In the genomic region with DNA sequence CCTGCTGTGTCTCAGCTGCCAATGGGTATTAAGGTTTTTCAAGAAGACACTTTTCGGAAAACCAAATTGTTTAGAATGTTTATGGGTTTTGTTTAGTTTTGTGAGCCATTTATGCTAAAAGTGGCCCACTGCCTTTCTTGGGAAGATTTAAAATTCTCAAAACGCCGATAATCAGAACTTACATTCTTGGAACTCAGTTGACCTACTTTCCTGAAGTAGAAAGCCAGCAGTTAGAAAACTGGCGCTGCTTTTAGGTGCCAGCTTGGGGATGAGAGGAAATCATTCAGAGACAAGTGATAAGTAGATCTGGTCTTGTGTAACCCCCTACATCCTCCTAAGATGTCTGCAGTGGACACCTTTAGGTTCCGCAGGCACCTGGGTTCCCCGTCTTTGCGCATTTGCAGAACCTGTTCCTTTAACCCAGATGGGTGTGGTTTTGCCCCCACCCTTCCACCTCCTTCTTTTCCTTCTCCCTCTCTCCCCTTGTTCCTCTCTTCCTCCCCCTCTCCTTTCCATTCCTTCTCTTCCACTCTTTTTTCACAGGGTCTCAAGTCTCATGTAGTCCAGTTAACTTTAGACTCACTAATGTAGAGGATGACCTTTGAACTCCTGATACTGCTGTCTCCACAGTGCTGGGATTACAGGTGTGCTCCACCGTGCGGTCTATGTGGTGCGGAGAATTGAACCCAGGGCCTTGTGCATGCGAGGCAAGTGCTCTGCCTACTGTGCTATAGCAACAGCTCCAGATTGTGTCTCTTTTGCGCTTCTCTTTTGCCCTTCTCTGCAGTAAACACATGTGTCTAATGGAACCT, we compare ENCODE assay signal across 8 mouse cellular contexts. TPM values are rescaled to one million over a fixed set of nuclear protein-coding genes. Genes with fewer than 3 reads are reported as not detected.
DNase-seq lines count a peak whose midpoint lies in the region; ATAC-seq and TF ChIP-seq lines count a peak whose summit lies in the region.

No protein-coding gene starts in this region.

- H3K4me1 ChIP-seq in heart, embryonic 12.5 days (replicated peaks) = peaks cover 48% of the 10 kb centered on the region
- H3K4me1 ChIP-seq in ES-E14 (ENCODE audit: control insufficient read depth in 2 of 2, insufficient read depth in 2 of 2, low read length in 2 of 2, poor library complexity in 1 of 2) = peaks cover 8 to 18% of the 10 kb centered on the region in 2 experiments
- H3K4me1 ChIP-seq in forebrain, embryonic 16.5 days (replicated peaks; ENCODE audit: control insufficient read depth, insufficient read depth, low read length) = peaks cover 16% of the 10 kb centered on the region
- H3K4me1 ChIP-seq in liver, postnatal 0 days (ENCODE audit: insufficient read depth) = peaks cover 33% of the 10 kb centered on the region
- H3K4me1 ChIP-seq in stomach, embryonic 16.5 days (ENCODE audit: control insufficient read depth, insufficient read depth, low read length) = peaks cover 32% of the 10 kb centered on the region

- peak overlapping the region; percentile 95 for H3K4me3 ChIP-seq in heart, embryonic 12.5 days
- peak overlapping the region; percentile 88 to 99 for H3K4me3 ChIP-seq in ES-E14 (ENCODE audit: insufficient read depth in 1 of 2, low read depth in 1 of 2, low read length in 2 of 2, poor library complexity in 1 of 2, severe bottlenecking in 1 of 2)
- H3K4me3 ChIP-seq in forebrain, embryonic 16.5 days (replicated peaks; ENCODE audit: low read length) = peak overlapping the region; percentile 83
- H3K4me3 ChIP-seq in liver, postnatal 0 days (ENCODE audit: low read depth, low read length) = peak overlapping the region; percentile 94
- peak overlapping the region; percentile 84 for H3K4me3 ChIP-seq in stomach, embryonic 16.5 days (replicated peaks; ENCODE audit: low read length)

- H3K9ac ChIP-seq in heart, embryonic 12.5 days = peak overlapping the region; percentile 94
- H3K9ac ChIP-seq in ES-E14 (ENCODE audit: insufficient read depth, low read depth, low read length, poor library complexity, severe bottlenecking) = no peak overlapping the region; the same call in 1 of the 2 replicates
- peak overlapping the region; percentile 91 for H3K9ac ChIP-seq in forebrain, embryonic 16.5 days (replicated peaks; ENCODE audit: low read depth, low read length)
- H3K9ac ChIP-seq in liver, postnatal 0 days (replicated peaks) = peak overlapping the region; percentile 94
- H3K9ac ChIP-seq in stomach, embryonic 16.5 days (ENCODE audit: low read length) = peak overlapping the region; percentile 93

- no peaks in the 10 kb centered on the region for H3K27me3 ChIP-seq in heart, embryonic 12.5 days (replicated peaks)
- H3K27me3 ChIP-seq in forebrain, embryonic 16.5 days (replicated peaks; ENCODE audit: control insufficient read depth, insufficient read depth, low read length) = no peaks in the 10 kb centered on the region
- H3K27me3 ChIP-seq in liver, postnatal 0 days (ENCODE audit: insufficient read depth, low read length) = no peaks in the 10 kb centered on the region
- H3K27me3 ChIP-seq in stomach, embryonic 16.5 days (ENCODE audit: control insufficient read depth, insufficient read depth, low read length) = no peaks in the 10 kb centered on the region

- peak overlapping the region; percentile 82 for H3K4me2 ChIP-seq in heart, embryonic 12.5 days
- H3K4me2 ChIP-seq in forebrain, embryonic 16.5 days (ENCODE audit: low read length) = peak overlapping the region; percentile 74
- peak overlapping the region; percentile 86 for H3K4me2 ChIP-seq in liver, postnatal 0 days (ENCODE audit: low read depth, low read length)
- H3K4me2 ChIP-seq in stomach, embryonic 16.5 days (ENCODE audit: low read depth, low read length) = peak overlapping the region; percentile 84

- no peak for TF ChIP-seq EP300 in liver, postnatal 0 days (IDR thresholded peaks at IDR 0.05; ENCODE audit: low read depth)

- no peaks in the 10 kb centered on the region for H3K36me3 ChIP-seq in heart, embryonic 12.5 days
- H3K36me3 ChIP-seq in ES-E14 (ENCODE audit: control insufficient read depth, insufficient read depth, low read length, poor library complexity, severe bottlenecking) = no peaks in the 10 kb centered on the region
- no peaks in the 10 kb centered on the region for H3K36me3 ChIP-seq in forebrain, embryonic 16.5 days (ENCODE audit: control insufficient read depth, insufficient read depth)
- H3K36me3 ChIP-seq in liver, postnatal 0 days (replicated peaks; ENCODE audit: insufficient read depth, low read length) = no peaks in the 10 kb centered on the region
- no peaks in the 10 kb centered on the region for H3K36me3 ChIP-seq in stomach, embryonic 16.5 days (ENCODE audit: control insufficient read depth, insufficient read depth, low read length)

- no peak for DNase-seq in heart, adult 11 months
- no peak for DNase-seq in ES-E14 (ENCODE audit: low read depth, low spot score)
- DNase-seq in liver, postnatal 0 days = no peak
- DNase-seq in cerebellum, postnatal 4 days (ENCODE audit: low spot score in 2 of 2) = no peak
- DNase-seq in testis, postnatal 14 days (ENCODE audit: low spot score) = no peak

- 65% methylated on average over 12 of the region's 12 CpGs for WGBS in heart, embryonic 12.5 days
- 69% methylated on average over 12 of the region's 12 CpGs for WGBS in forebrain, embryonic 16.5 days
- WGBS in liver, postnatal 0 days (ENCODE audit: insufficient replicate concordance) = 37% methylated on average over 12 of the region's 12 CpGs
- WGBS in stomach, embryonic 16.5 days = 52% methylated on average over 12 of the region's 12 CpGs

- TF ChIP-seq CTCF in liver, postnatal 0 days (IDR thresholded peaks at IDR 0.05; ENCODE audit: low read depth) = no peak

- peak overlapping the region; percentile 88; the same call in 1 of the 2 replicates for H3K27ac ChIP-seq in heart, embryonic 12.5 days (ENCODE audit: poor library complexity, severe bottlenecking)
- H3K27ac ChIP-seq in ES-E14 (ENCODE audit: insufficient read depth, low read depth, low read length, poor library complexity, severe bottlenecking) = no peak overlapping the region
- no peak overlapping the region for H3K27ac ChIP-seq in forebrain, embryonic 16.5 days (ENCODE audit: low read length)
- H3K27ac ChIP-seq in liver, postnatal 0 days (ENCODE audit: low read depth) = peak overlapping the region; percentile 98
- H3K27ac ChIP-seq in stomach, embryonic 16.5 days (ENCODE audit: low read length) = peak overlapping the region; percentile 96

- no peak for ATAC-seq in heart, embryonic 12.5 days (ENCODE audit: insufficient number of reproducible peaks, low FRiP score)
- no peak for ATAC-seq in forebrain, embryonic 16.5 days
- ATAC-seq in liver, postnatal 0 days = no peak
- no peak for ATAC-seq in stomach, embryonic 16.5 days (ENCODE audit: insufficient read depth, low FRiP score)

- no peaks in the 10 kb centered on the region for H3K9me3 ChIP-seq in heart, embryonic 12.5 days (replicated peaks)
- no peaks in the 10 kb centered on the region for H3K9me3 ChIP-seq in ES-E14 (ENCODE audit: control insufficient read depth, insufficient read depth, low read depth, low read length)
- H3K9me3 ChIP-seq in forebrain, embryonic 16.5 days (ENCODE audit: control insufficient read depth, low read length) = no peaks in the 10 kb centered on the region
- H3K9me3 ChIP-seq in liver, postnatal 0 days (ENCODE audit: low read length) = no peaks in the 10 kb centered on the region
- H3K9me3 ChIP-seq in stomach, embryonic 16.5 days (replicated peaks; ENCODE audit: control insufficient read depth, low read length) = no peaks in the 10 kb centered on the region

- in situ Hi-C loops in ES-E14 (cut with MboI; ENCODE audit: low sequenced_read_pairs in 2 of 2, unreplicated experiment in 2 of 2) = no loop called here

TF ChIP-seq in ES-E14, 5 proteins besides CTCF, POLR2A, EP300 and RAD21:
- no peak for TF ChIP-seq MAFK (IDR thresholded peaks at IDR 0.05; ENCODE audit: insufficient read depth, low read depth, low read length)
- TF ChIP-seq HCFC1 (IDR thresholded peaks at IDR 0.05; ENCODE audit: borderline replicate concordance, insufficient read depth, low read length) = no peak
- no peak for TF ChIP-seq CHD2 (IDR thresholded peaks at IDR 0.05; ENCODE audit: low read depth, low read length)
- no peak for TF ChIP-seq ZNF384 (IDR thresholded peaks at IDR 0.05; ENCODE audit: low read depth, low read length)
- TF ChIP-seq ZC3H11A (IDR thresholded peaks at IDR 0.05; ENCODE audit: borderline replicate concordance, low read depth, low read length) = no peak

RNA-seq across cellular contexts. Expression of a gene that starts 1.2 kb away (rescaled TPM):
- 42.2 and 43.9 TPM in 2 replicates for polyA plus RNA-seq in heart, embryonic 12.5 days (2016; fragmentation: Nextera tagmentation; extraction: Ambion mirVana)
- 74.4 and 118 TPM in 2 replicates for total RNA-seq in ES-E14 (2012; rRNA removed)
- polyA plus RNA-seq in forebrain, embryonic 16.5 days (2015; fragmentation: Nextera tagmentation; extraction: Ambion mirVana) = 23.2 and 30.2 TPM in 2 replicates
- 27.7 and 30.1 TPM in 2 replicates for polyA plus RNA-seq in liver, postnatal 0 days (2015; fragmentation: Nextera tagmentation; extraction: Ambion mirVana)
- polyA plus RNA-seq in stomach, embryonic 16.5 days (2015; fragmentation: Nextera tagmentation; extraction: Ambion mirVana) = 71.8 and 81.0 TPM in 2 replicates

RNA-seq across cellular contexts. Expression of a gene that starts 43.5 kb away (rescaled TPM):
- 78.3 and 81.8 TPM in 2 replicates for polyA plus RNA-seq in heart, embryonic 12.5 days (2016; fragmentation: Nextera tagmentation; extraction: Ambion mirVana)
- 50.8 and 63.8 TPM in 2 replicates for total RNA-seq in ES-E14 (2012; rRNA removed)
- polyA plus RNA-seq in forebrain, embryonic 16.5 days (2015; fragmentation: Nextera tagmentation; extraction: Ambion mirVana) = 92.9 and 110 TPM in 2 replicates
- 14.4 and 16.3 TPM in 2 replicates for polyA plus RNA-seq in liver, postnatal 0 days (2015; fragmentation: Nextera tagmentation; extraction: Ambion mirVana)
- polyA plus RNA-seq in stomach, embryonic 16.5 days (2015; fragmentation: Nextera tagmentation; extraction: Ambion mirVana) = 45.2 and 53.0 TPM in 2 replicates

RNA-seq across cellular contexts. Expression of a gene that starts 49.6 kb away (rescaled TPM):
- 104 TPM in 2 replicates for polyA plus RNA-seq in heart, embryonic 12.5 days (2016; fragmentation: Nextera tagmentation; extraction: Ambion mirVana)
- total RNA-seq in ES-E14 (2012; rRNA removed) = 75.1 and 96.9 TPM in 2 replicates
- 13.9 and 14.6 TPM in 2 replicates for polyA plus RNA-seq in forebrain, embryonic 16.5 days (2015; fragmentation: Nextera tagmentation; extraction: Ambion mirVana)
- polyA plus RNA-seq in liver, postnatal 0 days (2015; fragmentation: Nextera tagmentation; extraction: Ambion mirVana) = 57.7 and 58.2 TPM in 2 replicates
- polyA plus RNA-seq in stomach, embryonic 16.5 days (2015; fragmentation: Nextera tagmentation; extraction: Ambion mirVana) = 87.2 and 95.6 TPM in 2 replicates

Comparison
In these comparisons a context has a peak if more than half of its experiments do, and no peak if none do; other contexts are left out.
1. H3K27ac ChIP-seq: peak in heart, embryonic 12.5 days (single experiment), liver, postnatal 0 days (single experiment) and stomach, embryonic 16.5 days (single experiment); none in ES-E14 (single experiment) and forebrain, embryonic 16.5 days (single experiment).
2. Peak in every context shown above with its lines, with median percentiles within 50 percentile points of each other: H3K4me2 ChIP-seq and H3K4me3 ChIP-seq.